Mouse (Mus musculus) CD4-positive, CD25-positive, alpha-beta regulatory T cell, adult 9 weeks (primary cell): ENCODE data around the gene Flrt3. TPM values are rescaled to one million over a fixed set of nuclear protein-coding genes. Genes with fewer than 3 reads are reported as not detected.

Source experiments
- polyA plus RNA-seq: library from polyadenylated mRNA; unstranded; fragments of 100-300 nt; shearing (Covaris generic); gene quantifications from one replicate; pipeline ENCODE4 v1.2.1, GENCODE M21; 2017

The Flrt3 gene
- polyA plus RNA-seq, result not detected

DNA sequence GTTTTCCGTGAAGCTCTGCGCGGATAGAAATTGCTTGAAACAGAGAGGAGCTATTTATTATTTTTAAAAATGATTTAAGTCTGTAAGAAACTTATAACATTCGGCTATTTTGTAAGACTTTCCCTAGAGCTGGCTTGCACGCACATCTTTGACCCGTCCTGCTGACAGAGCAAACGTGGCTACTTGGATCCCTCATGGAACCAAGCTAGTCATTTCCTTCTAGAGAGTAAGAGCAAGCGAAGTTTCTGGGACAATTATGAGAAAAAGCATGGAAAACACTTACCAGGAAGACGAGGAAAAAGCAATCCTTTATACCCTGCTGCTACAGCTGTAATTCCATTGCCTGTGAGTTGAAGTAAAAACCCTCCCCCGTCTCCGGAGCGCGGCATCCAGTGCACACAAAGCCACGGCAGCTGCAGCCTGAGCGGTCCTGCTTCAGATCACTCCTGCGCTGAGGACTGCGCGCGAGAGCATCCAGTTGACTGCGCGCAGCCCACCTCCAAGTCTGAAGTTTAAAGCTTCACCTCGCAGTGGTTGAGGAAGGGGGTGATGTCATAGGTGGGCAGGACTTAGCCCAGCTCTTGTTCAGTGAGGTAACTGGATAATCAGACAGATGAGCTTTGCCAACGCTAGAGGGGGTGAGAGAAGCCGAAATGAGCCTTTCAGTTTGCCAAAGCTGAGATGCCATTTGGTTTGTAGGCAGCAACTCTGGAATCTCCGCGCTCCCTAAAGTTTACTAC, at the start of gene Flrt3:
Flrt3 (minus strand) TSS at position 507 of the 740 bp plus-strand sequence.

